Mouse (Mus musculus) brain, embryonic 14.5 days (tissue): ENCODE data around the gene Olfr883. TPM values are rescaled to one million over a fixed set of nuclear protein-coding genes. Genes with fewer than 3 reads are reported as not detected.

ENCODE experiments used
- DNase-seq: peaks from one replicate; pipeline ENCODE4 v3.0.0-alpha.2; 2011; ENCODE audit warnings: low read depth
- CTCF ChIP-seq: fragments of 200-500 bp; IDR thresholded peaks from 2 replicates; pipeline ENCODE4 v1.5.1; 2012; ENCODE audit warnings: inconsistent platforms, mild to moderate bottlenecking, moderate library complexity, borderline replicate concordance; ENCODE audit not compliant: insufficient read depth, insufficient read length; ENCODE audit errors: extremely low read depth
- POLR2A ChIP-seq: fragments of 200-500 bp; IDR thresholded peaks from 2 replicates; pipeline ENCODE4 v1.6.1; 2012; ENCODE audit warnings: mild to moderate bottlenecking, inconsistent platforms, borderline replicate concordance; ENCODE audit not compliant: poor library complexity, insufficient read depth, insufficient read length, severe bottlenecking; ENCODE audit errors: extremely low read depth
- polyA plus RNA-seq: library from polyadenylated mRNA; depleted of rRNA; stranded (reverse); fragments of >200 nt; gene quantifications from 2 replicates; pipeline ENCODE4 v1.2.3, GENCODE M21; 2012; rRNA removed

The Olfr883 gene
- not detected in 2 replicates for polyA plus RNA-seq

DNA sequence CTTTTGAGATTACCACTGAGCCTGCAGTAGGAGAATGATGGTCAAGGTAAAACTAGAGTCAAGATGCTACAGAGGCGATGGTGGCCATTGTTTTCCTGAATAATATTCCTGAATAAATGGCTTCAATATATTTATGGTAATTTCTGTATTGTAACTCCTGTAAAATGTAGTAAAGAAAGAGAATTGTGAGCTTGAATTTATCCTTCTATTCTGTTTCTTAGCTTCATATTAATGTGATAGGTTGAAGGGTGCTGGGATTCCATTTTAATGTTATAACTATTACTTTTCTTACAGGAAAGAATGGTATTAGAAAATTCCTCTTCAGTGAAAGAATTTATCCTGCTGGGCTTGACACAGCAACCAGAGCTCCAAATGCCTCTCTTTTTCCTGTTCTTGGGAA, at the start of gene Olfr883:
Olfr883 (plus strand) TSS at position 301 of the 400 bp plus-strand sequence.
- DNase-seq: no peak
- TF ChIP-seq POLR2A (no peak), CTCF (no peak)

DNA sequence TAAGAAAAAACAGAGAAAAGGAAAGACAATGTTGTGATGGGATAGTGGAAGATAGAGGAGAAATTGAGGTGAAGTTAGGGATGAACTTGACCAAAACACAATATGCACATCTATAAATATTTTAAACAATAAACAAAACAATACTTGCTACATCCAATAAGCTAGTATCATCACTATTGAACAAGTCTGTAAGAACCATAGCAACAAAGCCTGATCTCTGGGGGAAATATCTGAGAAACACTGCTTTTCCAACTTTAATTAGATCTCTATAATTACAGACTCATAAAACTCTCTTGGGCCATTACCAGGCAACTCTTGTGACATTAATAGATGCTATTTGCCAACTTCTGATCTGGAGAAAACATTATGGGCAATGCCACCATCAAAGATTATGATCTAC, 34.1 kb upstream of the Olfr883 start, which contains the start of gene Olfr881:
Olfr881 (plus strand) TSS at position 301 of the 400 bp plus-strand sequence.
- DNase-seq: no peak
- TF ChIP-seq CTCF (no peak), POLR2A (no peak)

GRCm38 (mm10) chr9:37998581-37999204, 26.9 kb upstream of the Olfr883 start:
- peak; percentile 31 for DNase-seq
- no peak for TF ChIP-seq POLR2A
- TF ChIP-seq CTCF: no peak

DNA sequence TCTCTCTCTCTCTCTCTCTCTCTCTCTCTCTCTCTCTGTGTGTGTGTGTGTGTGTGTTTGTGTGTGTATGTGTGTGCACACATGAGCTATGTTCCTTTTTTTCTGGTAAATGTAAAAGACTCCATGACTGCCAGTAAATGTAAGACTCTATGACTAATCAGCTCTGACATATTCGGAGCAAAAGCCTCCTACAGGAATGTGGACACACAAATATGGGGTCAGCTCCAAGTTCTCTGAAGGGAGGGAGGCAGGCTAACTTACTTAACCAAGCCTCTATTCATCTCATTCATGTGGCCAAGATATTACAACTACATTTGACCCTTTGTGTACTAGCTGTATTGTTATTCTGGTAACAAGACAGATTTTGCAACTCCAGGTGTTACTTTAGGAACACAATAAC, 25.6 kb upstream of the Olfr883 start:
- no peak for DNase-seq
- no peak for TF ChIP-seq POLR2A
- no peak for TF ChIP-seq CTCF

GRCm38 (mm10) chr9:38046255-38046654, 20.6 kb downstream of the Olfr883 start, which contains the start of gene Olfr884:
Gene Olfr884 (plus strand): TSS chr9:38046555.
- TF ChIP-seq CTCF (no peak), POLR2A (no peak)
- no peak for DNase-seq

DNA sequence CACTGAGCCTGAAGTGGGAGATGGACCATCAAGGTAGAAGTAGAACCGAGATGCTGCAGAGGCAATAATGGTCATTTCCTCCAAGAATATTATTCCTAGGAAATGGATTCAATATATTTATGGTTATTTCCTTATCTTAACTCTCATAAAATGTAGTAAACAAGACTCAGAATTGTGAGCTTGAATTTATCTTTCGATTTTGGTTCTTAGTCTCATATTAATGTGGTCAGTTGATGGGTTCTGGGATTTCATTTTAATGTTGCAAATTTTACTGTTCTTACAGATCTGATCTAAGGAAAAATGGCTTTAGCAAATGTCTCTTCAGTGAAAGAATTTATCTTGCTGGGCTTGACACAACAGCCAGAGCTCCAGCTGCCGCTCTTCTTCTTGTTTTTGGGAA, 35.4 kb downstream of the Olfr883 start, which contains the start of gene Olfr885:
Olfr885 (plus strand) TSS at position 301 of the 400 bp plus-strand sequence.
- DNase-seq: no peak
- TF ChIP-seq CTCF (no peak), POLR2A (no peak)

Other genes with a start within 250 kb of the Olfr883 start
- not detected in 2 replicates for gene Olfr876, start 222.8 kb upstream of the Olfr883 start, polyA plus RNA-seq
- not detected in 2 replicates for gene Olfr877, start 171.5 kb upstream of the Olfr883 start, polyA plus RNA-seq
- not detected in 2 replicates for gene Olfr145, start 129.1 kb upstream of the Olfr883 start, polyA plus RNA-seq
- gene Olfr878, start 108.0 kb upstream of the Olfr883 start, polyA plus RNA-seq: not detected in 2 replicates
- gene Olfr881, start 34.0 kb upstream of the Olfr883 start, polyA plus RNA-seq: not detected in 2 replicates
- not detected in 2 replicates for gene Olfr884, start 20.7 kb downstream of the Olfr883 start, polyA plus RNA-seq
- not detected in 2 replicates for gene Olfr885, start 35.5 kb downstream of the Olfr883 start, polyA plus RNA-seq
- not detected in 2 replicates for gene Olfr887, start 58.3 kb downstream of the Olfr883 start, polyA plus RNA-seq
- gene Olfr888, start 82.3 kb downstream of the Olfr883 start, polyA plus RNA-seq: not detected in 2 replicates
- 0.01 TPM in 1 of 2 replicates, not detected in the other for gene Olfr889, start 89.4 kb downstream of the Olfr883 start, polyA plus RNA-seq
- gene Olfr890, start 116.7 kb downstream of the Olfr883 start, polyA plus RNA-seq: not detected in 2 replicates
- gene Olfr891, start 155.0 kb downstream of the Olfr883 start, polyA plus RNA-seq: not detected in 2 replicates
- not detected in 2 replicates for gene Olfr893, start 182.6 kb downstream of the Olfr883 start, polyA plus RNA-seq
- not detected in 2 replicates for gene Olfr894, start 192.2 kb downstream of the Olfr883 start, polyA plus RNA-seq
- not detected in 2 replicates for gene Olfr143, start 227.0 kb downstream of the Olfr883 start, polyA plus RNA-seq
- gene Olfr895, start 242.0 kb downstream of the Olfr883 start, polyA plus RNA-seq: not detected in 2 replicates